Mouse (Mus musculus) MEL (cell line): Measurements from ENCODE around the gene Rnf121.

ENCODE experiments used
- CTCF ChIP-seq, 3 experiments: IDR thresholded peaks in 2 of 3; conservative IDR thresholded peaks in 1 of 3; 2 replicates each; pipeline ENCODE4 v1.5.1; 2011 to 2012; ENCODE audit warnings: low read length in 3 of 3, low read depth in 2 of 3, mild to moderate bottlenecking in 2 of 3, improper control_type of control experiment in 1 of 3, inconsistent platforms in 1 of 3, mixed read lengths in 1 of 3, moderate library complexity in 1 of 3; ENCODE audit not compliant: control insufficient read depth in 1 of 3, insufficient read depth in 1 of 3, poor library complexity in 1 of 3, severe bottlenecking in 1 of 3
- EP300 ChIP-seq, 2 experiments: IDR thresholded peaks; 2 replicates each; pipeline ENCODE4 v1.6.1; 2011; ENCODE audit warnings: improper control_type of control experiment in 2 of 2, low read length in 2 of 2, low read depth in 1 of 2, mild to moderate bottlenecking in 1 of 2
- GABPA ChIP-seq: IDR thresholded peaks from 2 replicates; pipeline ENCODE4 v1.6.1; 2012; ENCODE audit warnings: low read depth, mild to moderate bottlenecking, inconsistent platforms, low read length, improper control_type of control experiment, moderate library complexity
- MAX ChIP-seq: IDR thresholded peaks from 2 replicates; pipeline ENCODE4 v1.6.1; 2011; ENCODE audit warnings: low read length, improper control_type of control experiment
- NELFE ChIP-seq: IDR thresholded peaks from 2 replicates; pipeline ENCODE4 v1.6.1; 2011; ENCODE audit warnings: low read depth, low read length, improper control_type of control experiment
- NRF1 ChIP-seq: IDR thresholded peaks from 2 replicates; pipeline ENCODE4 v1.6.1; 2014; ENCODE audit warnings: low read depth, mild to moderate bottlenecking, inconsistent platforms, low read length, improper control_type of control experiment, moderate library complexity; ENCODE audit not compliant: poor library complexity, insufficient read depth, severe bottlenecking
- POLR2A ChIP-seq, 2 experiments: IDR thresholded peaks; 2 replicates each; pipeline ENCODE4 v1.6.1; 2011 to 2012; ENCODE audit warnings: low read length in 2 of 2, mild to moderate bottlenecking in 2 of 2, control low read depth in 1 of 2, improper control_type of control experiment in 1 of 2, low read depth in 1 of 2, moderate library complexity in 1 of 2; ENCODE audit not compliant: control insufficient read depth in 1 of 2, insufficient read depth in 1 of 2, poor library complexity in 1 of 2
- POLR2AphosphoS2 ChIP-seq: IDR thresholded peaks from 2 replicates; pipeline ENCODE4 v1.6.1; 2011; ENCODE audit warnings: low read length, improper control_type of control experiment
- RAD21 ChIP-seq: IDR thresholded peaks from 2 replicates; pipeline ENCODE4 v1.6.1; 2011; ENCODE audit warnings: mild to moderate bottlenecking, low read depth, low read length, improper control_type of control experiment
- RCOR1 ChIP-seq: IDR thresholded peaks from 2 replicates; pipeline ENCODE4 v1.6.1; 2012; ENCODE audit warnings: low read depth, mild to moderate bottlenecking, inconsistent platforms, low read length, improper control_type of control experiment
- TCF12 ChIP-seq: IDR thresholded peaks from 2 replicates; pipeline ENCODE4 v1.6.1; 2014; ENCODE audit warnings: low read depth, mild to moderate bottlenecking, inconsistent platforms, low read length, improper control_type of control experiment, moderate library complexity
- UBTF ChIP-seq: IDR thresholded peaks from 2 replicates; pipeline ENCODE4 v1.6.1; 2012; ENCODE audit warnings: low read depth, mild to moderate bottlenecking, inconsistent platforms, low read length, improper control_type of control experiment, moderate library complexity, borderline replicate concordance; ENCODE audit not compliant: insufficient read depth

GRCm38 (mm10) chr7:102023821-102024220 is 41.4 kb downstream of the Rnf121 start:
- TF ChIP-seq NRF1 (no peak), POLR2A (IDR thresholded peaks at IDR 0.05; ENCODE audit: control insufficient read depth in 1 of 2, insufficient read depth in 1 of 2, low read depth in 1 of 2, low read length in 2 of 2, poor library complexity in 1 of 2) (no peak), NELFE (no peak), POLR2AphosphoS2 (no peak), UBTF (no peak), CTCF (IDR thresholded peaks at IDR 0.05 in 2 of 3, conservative IDR thresholded peaks at IDR 0.05 in 1 of 3; ENCODE audit: control insufficient read depth in 1 of 3, insufficient read depth in 1 of 3, low read depth in 2 of 3, low read length in 3 of 3, poor library complexity in 1 of 3, severe bottlenecking in 1 of 3) (no peak), TCF12 (no peak), RAD21 (no peak), EP300 (IDR thresholded peaks at IDR 0.05; ENCODE audit: low read depth in 1 of 2, low read length in 2 of 2) (no peak), RCOR1 (no peak), GABPA (no peak), MAX (no peak)
